Mouse (Mus musculus): ENCODE measurements around the gene Cdc42bpa.
"Not testable (repeated sequence)": the region's sequence is repeated elsewhere in the genome, so short reads cannot be mapped to it uniquely, and the experiment has no call there.

Cdc42bpa gene

GRCm38 (mm10) chr1:179960882-179961698 is 818 bp downstream of the Cdc42bpa start:
- DNase-seq = no peak

GRCm38 (mm10) chr1:179961777-179962176 is 1.5 kb downstream of the Cdc42bpa start:
- no peak for DNase-seq

GRCm38 (mm10) chr1:179969776-179970428 is 9.6 kb downstream of the Cdc42bpa start:
- DNase-seq = no peak

GRCm38 (mm10) chr1:179975021-179975420 is 14.7 kb downstream of the Cdc42bpa start:
- no peak for DNase-seq

GRCm38 (mm10) chr1:179975645-179976275 is 15.5 kb downstream of the Cdc42bpa start:
- no peak for DNase-seq

- DNase-seq = no peak
Observed at GRCm38 (mm10) chr1:179977437-179977836, 17.2 kb downstream of the Cdc42bpa start.

GRCm38 (mm10) chr1:179978742-179979141 is 18.5 kb downstream of the Cdc42bpa start:
- DNase-seq = no peak

GRCm38 (mm10) chr1:179981680-179982079 is 21.4 kb downstream of the Cdc42bpa start:
- DNase-seq = no peak

GRCm38 (mm10) chr1:179982183-179982582 is 21.9 kb downstream of the Cdc42bpa start:
- no peak for DNase-seq

- DNase-seq = no peak
Observed at GRCm38 (mm10) chr1:179982933-179983332, 22.7 kb downstream of the Cdc42bpa start.

- DNase-seq = no peak
Observed at GRCm38 (mm10) chr1:179984171-179984570, 23.9 kb downstream of the Cdc42bpa start.

- no peak for DNase-seq
Observed at GRCm38 (mm10) chr1:179991660-179992235, 31.5 kb downstream of the Cdc42bpa start.

- no peak for DNase-seq
Observed at GRCm38 (mm10) chr1:179992255-179992654, 32.0 kb downstream of the Cdc42bpa start.

GRCm38 (mm10) chr1:180008057-180008456 is 47.8 kb downstream of the Cdc42bpa start:
- DNase-seq = no peak

GRCm38 (mm10) chr1:180013479-180013878 is 53.2 kb downstream of the Cdc42bpa start:
- DNase-seq = no peak

GRCm38 (mm10) chr1:180018218-180018617 is 57.9 kb downstream of the Cdc42bpa start:
- no peak for DNase-seq

- DNase-seq = no peak
Observed at GRCm38 (mm10) chr1:180021463-180022296, 61.4 kb downstream of the Cdc42bpa start.

GRCm38 (mm10) chr1:180023512-180023911 is 63.2 kb downstream of the Cdc42bpa start:
- DNase-seq = no peak

GRCm38 (mm10) chr1:180029863-180030262 is 69.6 kb downstream of the Cdc42bpa start:
- DNase-seq = not testable (repeated sequence)

GRCm38 (mm10) chr1:180030631-180031365 is 70.5 kb downstream of the Cdc42bpa start:
- no peak for DNase-seq

GRCm38 (mm10) chr1:180031705-180032548 is 71.7 kb downstream of the Cdc42bpa start:
- no peak for DNase-seq

Measured in thymus, adult 18-20 months (tissue).